ENCODE assay signal across 24 mouse cellular contexts in the genomic region with DNA sequence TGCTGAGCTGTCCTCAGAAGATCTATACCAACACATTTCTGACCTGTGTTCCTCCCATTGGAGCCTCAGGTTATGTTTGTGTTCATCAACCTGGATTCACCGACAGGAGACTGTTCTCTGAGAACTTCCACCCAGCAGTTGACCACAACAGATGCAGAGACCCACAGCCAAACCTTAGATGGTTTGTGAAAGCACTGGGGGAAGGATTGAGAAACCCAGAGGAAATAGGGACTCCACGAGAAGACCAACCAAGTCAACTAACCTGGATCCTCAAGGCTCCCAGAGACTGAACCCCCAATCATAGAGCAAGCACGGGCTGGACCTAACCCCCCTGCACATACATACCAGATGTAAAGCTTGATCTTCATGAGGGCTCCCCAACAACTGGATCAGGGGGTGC.
"Had no signal": no experiment of that assay in that cellular context is flagged by ENCODE, and none has a peak within 500 bp of the region (broad histone marks: within the 10 kb centered on the region; RNA-seq: fewer than 3 reads in every experiment).

No protein-coding gene starts in this region.

- H3K4me2 ChIP-seq: heart, embryonic 11.5 days; heart, embryonic 13.5 days; heart, embryonic 15.5 days; hindbrain, embryonic 13.5 days; hindbrain, embryonic 15.5 days; kidney, embryonic 15.5 days; limb, embryonic 13.5 days; limb, embryonic 15.5 days had no signal

- H3K27ac ChIP-seq: heart, adult 2 months; heart, embryonic 13.5 days; heart, embryonic 15.5 days; hindbrain, embryonic 13.5 days; hindbrain, embryonic 15.5 days; hindbrain, postnatal 0 days; kidney, embryonic 15.5 days; kidney, postnatal 0 days; limb, embryonic 13.5 days; limb, embryonic 15.5 days had no signal

- H3K9ac ChIP-seq: heart, embryonic 13.5 days; heart, embryonic 15.5 days; hindbrain, embryonic 13.5 days; hindbrain, embryonic 15.5 days; kidney, embryonic 15.5 days; limb, embryonic 13.5 days; limb, embryonic 15.5 days had no signal

- H3K4me1 ChIP-seq: heart, embryonic 13.5 days; heart, embryonic 15.5 days; hindbrain, embryonic 13.5 days; hindbrain, embryonic 15.5 days; kidney, embryonic 15.5 days; limb, embryonic 13.5 days; limb, embryonic 15.5 days had no signal

- H3K4me3 ChIP-seq: heart, adult 2 months; heart, embryonic 13.5 days; heart, embryonic 15.5 days; hindbrain, embryonic 13.5 days; hindbrain, embryonic 15.5 days; kidney, embryonic 15.5 days; limb, embryonic 13.5 days; limb, embryonic 15.5 days had no signal

- H3K9me3 ChIP-seq: heart, embryonic 13.5 days; heart, embryonic 15.5 days; hindbrain, embryonic 13.5 days; hindbrain, embryonic 15.5 days; kidney, embryonic 15.5 days; limb, embryonic 13.5 days; limb, embryonic 15.5 days had no signal

- DNase-seq: gastrocnemius, postnatal 14 days; gastrocnemius, postnatal 36 days; heart, adult 2 months; heart, postnatal 14 days; heart, postnatal 36 days; kidney, adult 11 months; kidney, adult 2 months; kidney, adult 9 months; kidney, postnatal 14 days; kidney, postnatal 36 days; layer of hippocampus, adult 9-11 months; layer of hippocampus, postnatal 36 days; left cerebral cortex, postnatal 4 days had no signal

- H3K27me3 ChIP-seq: heart, embryonic 13.5 days; heart, embryonic 15.5 days; hindbrain, embryonic 13.5 days; hindbrain, embryonic 15.5 days; kidney, embryonic 15.5 days; limb, embryonic 13.5 days; limb, embryonic 15.5 days had no signal

- H3K36me3 ChIP-seq: heart, embryonic 13.5 days; heart, embryonic 15.5 days; hindbrain, embryonic 13.5 days; hindbrain, embryonic 15.5 days; kidney, embryonic 15.5 days; limb, embryonic 13.5 days; limb, embryonic 15.5 days had no signal

- ATAC-seq: hindbrain, postnatal 0 days; intestine, embryonic 16.5 days had no signal
